Mouse (Mus musculus): Measurements from ENCODE around the gene Lmntd2.

DNA sequence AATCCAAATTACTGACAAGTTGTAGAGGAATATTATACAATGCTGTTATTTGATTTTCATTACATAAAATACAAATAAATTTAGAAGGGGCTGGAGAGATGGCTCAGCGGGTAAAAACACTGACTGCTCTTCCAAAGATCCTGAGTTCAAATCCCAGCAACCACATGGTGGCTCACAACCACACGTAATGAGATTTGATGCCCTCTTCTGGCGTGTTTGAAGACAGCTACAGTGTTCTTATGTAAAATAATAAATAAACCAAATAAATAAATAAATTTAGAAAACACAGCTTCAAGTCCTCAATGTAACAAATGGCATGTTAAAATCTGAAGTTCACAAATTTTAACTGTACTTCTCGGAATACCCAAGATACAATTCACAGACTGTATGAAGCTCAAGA, 38.8 kb downstream of the Lmntd2 start:
- no peak for TF ChIP-seq USF1 (IDR thresholded peaks at IDR 0.05; ENCODE audit: low read depth)
- no peak for TF ChIP-seq CTCF (IDR thresholded peaks at IDR 0.05; ENCODE audit: control insufficient read depth, insufficient read depth, insufficient read length)
- TF ChIP-seq CEBPB (IDR thresholded peaks at IDR 0.05; ENCODE audit: low read depth): no peak

Measured in C2C12 (cell line).